Mouse (Mus musculus) liver, embryonic 13.5 days (tissue): ENCODE measurements around the gene Fam234b. TPM values are rescaled to one million over a fixed set of nuclear protein-coding genes. Genes with fewer than 3 reads are reported as not detected.

ENCODE experiments used
- ATAC-seq: fragments of 200-750 bp; cut with Nextera tagmentation; 2 replicates; pipeline ENCODE4 v1.8.0; 2017; ENCODE audit warnings: low read depth, mild to moderate bottlenecking, moderate number of reproducible peaks, moderate library complexity
- DNase-seq: peaks from one replicate; pipeline ENCODE4 v3.0.0; 2022
- H3K27ac ChIP-seq: fragments of 300-500 bp; sonication (generic); 2 replicates; pipeline ENCODE4 v1.5.1; 2015; ENCODE audit warnings: moderate library complexity, mild to moderate bottlenecking, inconsistent platforms
- H3K27me3 ChIP-seq: fragments of 300-500 bp; sonication (generic); 2 replicates; pipeline ENCODE4 v1.6.1; 2015; ENCODE audit warnings: mild to moderate bottlenecking, inconsistent platforms
- H3K36me3 ChIP-seq: fragments of 300-500 bp; sonication (generic); 2 replicates; pipeline ENCODE4 v1.6.1; 2015; ENCODE audit warnings: mild to moderate bottlenecking, inconsistent platforms
- H3K4me1 ChIP-seq: fragments of 300-500 bp; sonication (generic); replicated peaks from 2 replicates; pipeline ENCODE4 v1.6.1; 2015; ENCODE audit warnings: inconsistent platforms
- H3K4me2 ChIP-seq: fragments of 300-500 bp; sonication (generic); 2 replicates; pipeline ENCODE4 v1.6.1; 2015; ENCODE audit warnings: inconsistent platforms, mild to moderate bottlenecking, moderate library complexity
- H3K4me3 ChIP-seq: fragments of 300-500 bp; sonication (generic); replicated peaks from 2 replicates; pipeline ENCODE4 v1.5.1; 2015; ENCODE audit warnings: mild to moderate bottlenecking, inconsistent platforms
- H3K9ac ChIP-seq: fragments of 300-500 bp; sonication (generic); 2 replicates; pipeline ENCODE4 v1.6.1; 2015; ENCODE audit warnings: mild to moderate bottlenecking, inconsistent platforms
- H3K9me3 ChIP-seq: fragments of 300-500 bp; sonication (generic); replicated peaks from 2 replicates; pipeline ENCODE4 v1.6.1; 2016; ENCODE audit warnings: inconsistent platforms
- WGBS: fragments of 180-500 bp; shearing (Covaris S2); methylation state at CpG from one replicate; pipeline ENCODE4 v1.1.7; 2015; ENCODE audit not compliant: insufficient replicate concordance; 5-methylcytosine and 5-hydroxymethylcytosine counted together
- polyA plus RNA-seq: library from polyadenylated mRNA; unstranded; fragments of >200 nt; fragmentation: Nextera tagmentation; extraction: Ambion mirVana; gene quantifications from 2 replicates; pipeline ENCODE4 v1.2.1, GENCODE M21; 2015

The Fam234b gene
- polyA plus RNA-seq, 1 experiment from 2014 or later: 30.1 TPM

GRCm38 (mm10) chr6:135249846-135250531, 52.2 kb downstream of the Fam234b start:
- no peak overlapping the region for H3K4me2 ChIP-seq
- 40% methylated on average over 19 of the region's 19 CpGs for WGBS
- ATAC-seq (no peak), DNase-seq (no peak)
- H3K27me3 ChIP-seq: peaks cover 49% of the 10 kb centered on the region
- H3K36me3 ChIP-seq: no peaks in the 10 kb centered on the region
- no peak overlapping the region for H3K9ac ChIP-seq
- H3K4me3 ChIP-seq: no peak overlapping the region
- H3K9me3 ChIP-seq: no peaks in the 10 kb centered on the region
- peaks cover 12% of the 10 kb centered on the region for H3K4me1 ChIP-seq
- H3K27ac ChIP-seq: no peak overlapping the region

- ATAC-seq (no peak), DNase-seq (no peak)
- Histone ChIP-seq H3K27ac (no peak overlapping the region), H3K4me2 (no peak overlapping the region), H3K36me3 (no peaks in the 10 kb centered on the region), H3K27me3 (peaks cover 49% of the 10 kb centered on the region), H3K4me3 (no peak overlapping the region), H3K9me3 (no peaks in the 10 kb centered on the region), H3K9ac (no peak overlapping the region), H3K4me1 (peaks cover 12% of the 10 kb centered on the region)
- 57% methylated on average over 19 of the region's 19 CpGs for whole genome bisulfite sequencing
These were observed 53.3 kb downstream of the Fam234b start for GRCm38 (mm10) chr6:135250926-135251699.

GRCm38 (mm10) chr6:135251849-135252727, 54.3 kb downstream of the Fam234b start:
- 44% methylated on average over 24 of the region's 24 CpGs for WGBS
- ATAC-seq (no peak), DNase-seq (no peak)
- peaks cover 48% of the 10 kb centered on the region for H3K27me3 ChIP-seq
- H3K4me1 ChIP-seq: peaks cover 12% of the 10 kb centered on the region
- no peaks in the 10 kb centered on the region for H3K9me3 ChIP-seq
- H3K9ac ChIP-seq: no peak overlapping the region
- H3K36me3 ChIP-seq: no peaks in the 10 kb centered on the region
- no peak overlapping the region for H3K27ac ChIP-seq
- H3K4me3 ChIP-seq: no peak overlapping the region
- peak overlapping the region; percentile 23; the same call in 1 of the 2 replicates for H3K4me2 ChIP-seq

- Histone ChIP-seq H3K36me3 (no peaks in the 10 kb centered on the region), H3K27ac (no peak overlapping the region), H3K4me2 (peak overlapping the region; percentile 23; the same call in 1 of the 2 replicates), H3K9ac (no peak overlapping the region), H3K9me3 (no peaks in the 10 kb centered on the region), H3K4me1 (peaks cover 12% of the 10 kb centered on the region), H3K27me3 (peaks cover 46% of the 10 kb centered on the region), H3K4me3 (no peak overlapping the region)
- no peak for ATAC-seq
- 6% methylated on average over 16 of the region's 16 CpGs for WGBS
- peak; percentile 28 for DNase-seq
These were observed 54.9 kb downstream of the Fam234b start for GRCm38 (mm10) chr6:135252728-135253077.

GRCm38 (mm10) chr6:135254153-135254552, 56.4 kb downstream of the Fam234b start, which contains the start of gene Gsg1:
Gsg1 (minus strand) TSS chr6:135254351.
- ATAC-seq (no peak), DNase-seq (no peak)
- Histone ChIP-seq H3K4me2 (no peak within 1 kb of the TSS), H3K27ac (no peak within 1 kb of the TSS), H3K27me3 (peaks cover 38% of the 10 kb centered on the region), H3K4me1 (peaks cover 12% of the 10 kb centered on the region), H3K36me3 (no peaks in the 10 kb centered on the region), H3K4me3 (no peak within 1 kb of the TSS), H3K9me3 (no peaks in the 10 kb centered on the region), H3K9ac (no peak within 1 kb of the TSS)
- WGBS: 73% methylated on average over 7 of the region's 7 CpGs

GRCm38 (mm10) chr6:135260435-135260834, 62.7 kb downstream of the Fam234b start:
- no peaks in the 10 kb centered on the region for H3K27me3 ChIP-seq
- no peaks in the 10 kb centered on the region for H3K36me3 ChIP-seq
- DNase-seq: no peak
- no peak overlapping the region for H3K9ac ChIP-seq
- H3K27ac ChIP-seq: no peak overlapping the region
- H3K4me2 ChIP-seq: no peak overlapping the region
- WGBS: 77% methylated on average over 6 of the region's 6 CpGs
- no peak for ATAC-seq
- no peak overlapping the region for H3K4me3 ChIP-seq
- no peaks in the 10 kb centered on the region for H3K4me1 ChIP-seq
- no peaks in the 10 kb centered on the region for H3K9me3 ChIP-seq

GRCm38 (mm10) chr6:135261124-135261523, 63.3 kb downstream of the Fam234b start:
- Histone ChIP-seq H3K9me3 (no peaks in the 10 kb centered on the region), H3K4me1 (no peaks in the 10 kb centered on the region), H3K27me3 (no peaks in the 10 kb centered on the region), H3K4me2 (no peak overlapping the region), H3K9ac (no peak overlapping the region), H3K36me3 (no peaks in the 10 kb centered on the region), H3K4me3 (no peak overlapping the region), H3K27ac (no peak overlapping the region)
- 60% methylated on average over 9 of the region's 9 CpGs for WGBS
- DNase-seq (no peak), ATAC-seq (no peak)

- no peaks in the 10 kb centered on the region for H3K27me3 ChIP-seq
- DNase-seq (no peak), ATAC-seq (no peak)
- H3K36me3 ChIP-seq: no peaks in the 10 kb centered on the region
- H3K27ac ChIP-seq: no peak overlapping the region
- no peaks in the 10 kb centered on the region for H3K4me1 ChIP-seq
- no peaks in the 10 kb centered on the region for H3K9me3 ChIP-seq
- 52% methylated on average over 2 of the region's 2 CpGs for WGBS
- H3K9ac ChIP-seq: no peak overlapping the region
- H3K4me2 ChIP-seq: no peak overlapping the region
- no peak overlapping the region for H3K4me3 ChIP-seq
These were observed 64.8 kb downstream of the Fam234b start for GRCm38 (mm10) chr6:135262565-135262964.

GRCm38 (mm10) chr6:135264136-135264535, 66.4 kb downstream of the Fam234b start:
- DNase-seq (no peak), ATAC-seq (no peak)
- Histone ChIP-seq H3K9me3 (no peaks in the 10 kb centered on the region), H3K4me3 (no peak overlapping the region), H3K4me2 (no peak overlapping the region), H3K9ac (no peak overlapping the region), H3K4me1 (no peaks in the 10 kb centered on the region), H3K27me3 (no peaks in the 10 kb centered on the region), H3K27ac (no peak overlapping the region), H3K36me3 (no peaks in the 10 kb centered on the region)
- WGBS: 85% methylated on average over 6 of the region's 6 CpGs

- no peak overlapping the region for H3K9ac ChIP-seq
- no peaks in the 10 kb centered on the region for H3K9me3 ChIP-seq
- no peaks in the 10 kb centered on the region for H3K27me3 ChIP-seq
- no peaks in the 10 kb centered on the region for H3K4me1 ChIP-seq
- DNase-seq: no peak
- WGBS: 86% methylated on average over 1 of the region's 1 CpGs
- no peak overlapping the region for H3K27ac ChIP-seq
- H3K4me3 ChIP-seq: no peak overlapping the region
- H3K36me3 ChIP-seq: no peaks in the 10 kb centered on the region
- ATAC-seq: no peak
- H3K4me2 ChIP-seq: no peak overlapping the region
These were observed 68.3 kb downstream of the Fam234b start for GRCm38 (mm10) chr6:135266056-135266455.

GRCm38 (mm10) chr6:135267221-135267620, 69.4 kb downstream of the Fam234b start:
- DNase-seq: no peak
- Histone ChIP-seq H3K4me2 (no peak overlapping the region), H3K27ac (no peak overlapping the region), H3K9ac (no peak overlapping the region), H3K4me1 (no peaks in the 10 kb centered on the region), H3K4me3 (no peak overlapping the region), H3K9me3 (no peaks in the 10 kb centered on the region), H3K36me3 (no peaks in the 10 kb centered on the region), H3K27me3 (no peaks in the 10 kb centered on the region)
- 40% methylated on average over 3 of the region's 3 CpGs for WGBS
- no peak for ATAC-seq
